Mouse (Mus musculus): Measurements from ENCODE around the gene Olfr1368.
"Not testable (repeated sequence)": the region's sequence is repeated elsewhere in the genome, so short reads cannot be mapped to it uniquely, and the experiment has no call there.

The Olfr1368 gene

GRCm38 (mm10) chr13:21167910-21168300 lies 22.2 kb upstream of the Olfr1368 start:
- no peak for DNase-seq (ENCODE audit: low spot score)

GRCm38 (mm10) chr13:21166936-21167909 lies 21.6 kb upstream of the Olfr1368 start:
- peak; percentile 87 for DNase-seq (ENCODE audit: low spot score)

GRCm38 (mm10) chr13:21162591-21162990 lies 16.9 kb upstream of the Olfr1368 start:
- DNase-seq (ENCODE audit: low spot score): no peak

GRCm38 (mm10) chr13:21161591-21161990 lies 15.9 kb upstream of the Olfr1368 start:
- DNase-seq (ENCODE audit: low spot score): no peak

- peak; percentile 93 for DNase-seq (ENCODE audit: low spot score)
Measured at GRCm38 (mm10) chr13:21160657-21161590, 15.3 kb upstream of the Olfr1368 start.

- no peak for DNase-seq (ENCODE audit: low spot score)
Measured at GRCm38 (mm10) chr13:21160041-21160511, 14.4 kb upstream of the Olfr1368 start.

- DNase-seq (ENCODE audit: low spot score): no peak
Measured at GRCm38 (mm10) chr13:21159475-21159819, 13.8 kb upstream of the Olfr1368 start.

- DNase-seq (ENCODE audit: low spot score): peak; percentile 87
Measured at GRCm38 (mm10) chr13:21158785-21159474, 13.3 kb upstream of the Olfr1368 start.

- DNase-seq (ENCODE audit: low spot score): no peak
Measured at GRCm38 (mm10) chr13:21158071-21158470, 12.4 kb upstream of the Olfr1368 start.

- DNase-seq (ENCODE audit: low spot score): no peak
Measured at GRCm38 (mm10) chr13:21155888-21156287, 10.2 kb upstream of the Olfr1368 start.

GRCm38 (mm10) chr13:21142421-21142820 lies 3.2 kb downstream of the Olfr1368 start:
- no peak for DNase-seq (ENCODE audit: low spot score)

- not testable (repeated sequence) for DNase-seq (ENCODE audit: low spot score)
Measured at GRCm38 (mm10) chr13:21129339-21129738, 16.3 kb downstream of the Olfr1368 start, which contains the start of gene Olfr263. Gene Olfr263, plus strand, starts transcription at chr13:21129639.

- DNase-seq (ENCODE audit: low spot score): no peak
Measured at GRCm38 (mm10) chr13:21114121-21114520, 31.5 kb downstream of the Olfr1368 start.

GRCm38 (mm10) chr13:21111183-21111582 lies 34.5 kb downstream of the Olfr1368 start, which contains the start of gene Olfr1369-ps1:
Gene Olfr1369-ps1, plus strand, starts transcription at chr13:21111483.
- DNase-seq (ENCODE audit: low spot score): not testable (repeated sequence)

GRCm38 (mm10) chr13:21110441-21110840 lies 35.2 kb downstream of the Olfr1368 start:
- no peak for DNase-seq (ENCODE audit: low spot score)

GRCm38 (mm10) chr13:21109759-21110158 lies 35.9 kb downstream of the Olfr1368 start:
- DNase-seq (ENCODE audit: low spot score): no peak
